Mouse (Mus musculus): ENCODE data around the gene Kyat3. TPM values are rescaled to one million over a fixed set of nuclear protein-coding genes. Genes with fewer than 3 reads are reported as not detected.
"Not testable (repeated sequence)": the region's sequence is repeated elsewhere in the genome, so short reads cannot be mapped to it uniquely, and the experiment has no call there.

Gene Kyat3
- polyA plus RNA-seq (2012) = 0.05 TPM in 1 of 2 replicates, not detected in the other

- peaks cover 14% of the 10 kb centered on the region for H3K4me1 ChIP-seq (ENCODE audit: control insufficient read depth)
- peaks cover 36% of the 10 kb centered on the region for H3K27me3 ChIP-seq (ENCODE audit: control insufficient read depth)
- no peaks in the 10 kb centered on the region for H3K9me3 ChIP-seq (ENCODE audit: control insufficient read depth, low read length)
- H3K4me3 ChIP-seq (replicated peaks) = peak within 1 kb of the TSS; percentile 56
- no peak for TF ChIP-seq TAL1 (IDR thresholded peaks at IDR 0.05; ENCODE audit: low read length)
- TF ChIP-seq GATA1 (IDR thresholded peaks at IDR 0.05; ENCODE audit: low read length) = no peak
- no peaks in the 10 kb centered on the region for H3K36me3 ChIP-seq (ENCODE audit: control insufficient read depth)
These were observed at the start of gene Kyat3 for GRCm38 (mm10) chr3:142700442-142701322. TSS of gene Kyat3 (plus strand) at chr3:142701051.

- H3K9me3 ChIP-seq (ENCODE audit: control insufficient read depth, low read length) = peaks cover 11% of the 10 kb centered on the region
- H3K27me3 ChIP-seq (ENCODE audit: control insufficient read depth) = no peaks in the 10 kb centered on the region
- H3K4me1 ChIP-seq (ENCODE audit: control insufficient read depth) = no peaks in the 10 kb centered on the region
- no peaks in the 10 kb centered on the region for H3K36me3 ChIP-seq (ENCODE audit: control insufficient read depth)
- TF ChIP-seq TAL1 (IDR thresholded peaks at IDR 0.05; ENCODE audit: low read length) (no peak), GATA1 (IDR thresholded peaks at IDR 0.05; ENCODE audit: low read length) (no peak)
- H3K4me3 ChIP-seq (replicated peaks) = no peak overlapping the region
These were observed 36.1 kb upstream of the Kyat3 start for GRCm38 (mm10) chr3:142664723-142665122.

- Histone ChIP-seq H3K36me3 (ENCODE audit: control insufficient read depth) (no peaks in the 10 kb centered on the region), H3K4me1 (ENCODE audit: control insufficient read depth) (no peaks in the 10 kb centered on the region), H3K27me3 (ENCODE audit: control insufficient read depth) (no peaks in the 10 kb centered on the region), H3K4me3 (replicated peaks) (no peak overlapping the region), H3K9me3 (ENCODE audit: control insufficient read depth, low read length) (no peaks in the 10 kb centered on the region)
- TF ChIP-seq GATA1 (IDR thresholded peaks at IDR 0.05; ENCODE audit: low read length) = no peak
- TF ChIP-seq TAL1 (IDR thresholded peaks at IDR 0.05; ENCODE audit: low read length) = no peak
These were observed 26.2 kb upstream of the Kyat3 start for GRCm38 (mm10) chr3:142674607-142675006.

- H3K4me1 ChIP-seq (ENCODE audit: control insufficient read depth) = peaks cover 4% of the 10 kb centered on the region; the same call in 1 of the 2 replicates
- no peaks in the 10 kb centered on the region; the same call in 1 of the 2 replicates for H3K27me3 ChIP-seq (ENCODE audit: control insufficient read depth)
- TF ChIP-seq TAL1 (IDR thresholded peaks at IDR 0.05; ENCODE audit: low read length) (no peak), GATA1 (IDR thresholded peaks at IDR 0.05; ENCODE audit: low read length) (no peak)
- H3K4me3 ChIP-seq (replicated peaks) = no peak overlapping the region
- H3K9me3 ChIP-seq (ENCODE audit: control insufficient read depth, low read length) = peaks cover 17% of the 10 kb centered on the region
- H3K36me3 ChIP-seq (ENCODE audit: control insufficient read depth) = no peaks in the 10 kb centered on the region
These were observed 12.9 kb upstream of the Kyat3 start for GRCm38 (mm10) chr3:142687939-142688338.

- H3K36me3 ChIP-seq (ENCODE audit: control insufficient read depth) = no peaks in the 10 kb centered on the region
- peaks cover 18% of the 10 kb centered on the region for H3K9me3 ChIP-seq (ENCODE audit: control insufficient read depth, low read length)
- H3K4me3 ChIP-seq (replicated peaks) = no peak overlapping the region
- no peaks in the 10 kb centered on the region; the same call in 1 of the 2 replicates for H3K27me3 ChIP-seq (ENCODE audit: control insufficient read depth)
- peaks cover 4% of the 10 kb centered on the region; the same call in 1 of the 2 replicates for H3K4me1 ChIP-seq (ENCODE audit: control insufficient read depth)
- no peak for TF ChIP-seq GATA1 (IDR thresholded peaks at IDR 0.05; ENCODE audit: low read length)
- TF ChIP-seq TAL1 (IDR thresholded peaks at IDR 0.05; ENCODE audit: low read length) = no peak
These were observed 12.5 kb upstream of the Kyat3 start for GRCm38 (mm10) chr3:142688353-142688752.

- H3K36me3 ChIP-seq (ENCODE audit: control insufficient read depth) = no peaks in the 10 kb centered on the region
- no peak for TF ChIP-seq GATA1 (IDR thresholded peaks at IDR 0.05; ENCODE audit: low read length)
- no peak for TF ChIP-seq TAL1 (IDR thresholded peaks at IDR 0.05; ENCODE audit: low read length)
- no peak overlapping the region for H3K4me3 ChIP-seq (replicated peaks)
- H3K27me3 ChIP-seq (ENCODE audit: control insufficient read depth) = peaks cover 28% of the 10 kb centered on the region
- H3K4me1 ChIP-seq (ENCODE audit: control insufficient read depth) = peaks cover 11% of the 10 kb centered on the region
- peaks cover 4% of the 10 kb centered on the region; the same call in 1 of the 2 replicates for H3K9me3 ChIP-seq (ENCODE audit: control insufficient read depth, low read length)
These were observed 4.3 kb upstream of the Kyat3 start for GRCm38 (mm10) chr3:142696517-142696916.

GRCm38 (mm10) chr3:142701407-142701989, 647 bp downstream of the Kyat3 start:
- Histone ChIP-seq H3K4me1 (ENCODE audit: control insufficient read depth) (peaks cover 14% of the 10 kb centered on the region), H3K36me3 (ENCODE audit: control insufficient read depth) (no peaks in the 10 kb centered on the region), H3K27me3 (ENCODE audit: control insufficient read depth) (peaks cover 36% of the 10 kb centered on the region), H3K9me3 (ENCODE audit: control insufficient read depth, low read length) (no peaks in the 10 kb centered on the region), H3K4me3 (replicated peaks) (peak overlapping the region; percentile 56)
- TF ChIP-seq GATA1 (IDR thresholded peaks at IDR 0.05; ENCODE audit: low read length) = no peak
- TF ChIP-seq TAL1 (IDR thresholded peaks at IDR 0.05; ENCODE audit: low read length) = no peak

GRCm38 (mm10) chr3:142706581-142707444, 6.0 kb downstream of the Kyat3 start:
- H3K4me1 ChIP-seq (ENCODE audit: control insufficient read depth) = peaks cover 2% of the 10 kb centered on the region; the same call in 1 of the 2 replicates
- H3K36me3 ChIP-seq (ENCODE audit: control insufficient read depth) = no peaks in the 10 kb centered on the region; the same call in 1 of the 2 replicates
- no peak for TF ChIP-seq TAL1 (IDR thresholded peaks at IDR 0.05; ENCODE audit: low read length)
- TF ChIP-seq GATA1 (IDR thresholded peaks at IDR 0.05; ENCODE audit: low read length) = no peak
- no peak overlapping the region for H3K4me3 ChIP-seq (replicated peaks)
- peaks cover 5% of the 10 kb centered on the region for H3K27me3 ChIP-seq (ENCODE audit: control insufficient read depth)
- H3K9me3 ChIP-seq (ENCODE audit: control insufficient read depth, low read length) = no peaks in the 10 kb centered on the region

GRCm38 (mm10) chr3:142708181-142708848, 7.5 kb downstream of the Kyat3 start:
- H3K4me3 ChIP-seq (replicated peaks); H3K27me3 ChIP-seq (ENCODE audit: control insufficient read depth); H3K4me1 ChIP-seq (ENCODE audit: control insufficient read depth); H3K36me3 ChIP-seq (ENCODE audit: control insufficient read depth); H3K9me3 ChIP-seq (ENCODE audit: control insufficient read depth, low read length): not testable (repeated sequence)

Data from erythroblast, embryonic 14.5 days (primary cell).